Mouse (Mus musculus): ENCODE results near the gene Wbp1. TPM values are rescaled to one million over a fixed set of nuclear protein-coding genes. Genes with fewer than 3 reads are reported as not detected.

The Wbp1 gene
- total RNA-seq, 2 experiments from 2014 or later, result 35.4 to 35.8 TPM

DNA sequence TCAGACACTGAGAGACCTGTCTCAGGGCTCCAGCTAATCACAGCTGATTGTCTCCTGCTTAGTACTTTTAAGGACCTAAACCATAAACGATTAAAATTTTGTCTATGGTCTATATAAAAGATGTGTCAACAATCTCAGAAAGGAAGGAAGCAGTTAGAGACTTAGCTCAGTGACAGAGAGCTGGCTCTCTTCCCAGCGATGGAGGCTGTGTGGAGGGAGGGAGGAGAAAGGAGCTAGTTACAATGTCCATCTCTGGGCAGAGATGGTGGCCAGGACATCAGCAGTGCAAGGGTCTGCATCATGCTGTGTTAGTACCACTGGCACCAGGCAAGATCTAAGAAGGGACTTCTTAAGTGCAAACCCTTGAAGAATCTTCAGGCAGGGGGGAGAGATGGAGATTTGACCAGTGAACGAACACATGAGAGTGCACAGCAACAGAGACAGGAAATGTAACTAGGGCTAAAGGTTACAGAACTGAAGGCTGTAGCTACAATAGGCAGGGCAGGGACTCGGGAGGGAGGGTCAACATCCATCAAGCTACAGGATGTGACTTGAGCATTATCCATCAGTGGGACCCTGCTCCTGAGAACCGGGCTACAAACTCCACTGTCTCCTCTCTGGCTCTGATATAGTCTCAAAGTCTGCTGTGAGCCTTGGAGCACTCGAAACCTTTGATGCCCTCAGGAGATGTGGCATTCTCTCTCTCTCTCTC lies 28.8 kb downstream of the Wbp1 start:
- no peak for DNase-seq
- intact Hi-C loops (cut with DNase I), result no loop called here

DNA sequence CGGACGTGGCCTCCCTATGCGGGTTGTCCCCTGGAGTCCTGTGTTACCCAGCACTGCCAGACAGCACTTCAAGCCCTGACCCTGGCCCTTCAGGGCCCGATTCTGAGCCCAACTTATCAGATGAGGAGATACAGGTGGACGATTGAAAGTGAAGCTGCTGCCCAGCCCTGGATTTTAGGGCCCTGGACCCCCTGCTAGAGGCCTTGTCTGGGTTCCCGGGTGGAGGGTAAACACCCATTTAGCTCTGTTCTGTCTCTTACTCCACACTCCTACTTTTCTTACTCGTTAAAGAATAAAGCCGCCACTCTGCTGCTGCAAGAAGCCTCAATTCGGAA lies 33.5 kb downstream of the Wbp1 start:
- no peak for DNase-seq
- intact Hi-C loops (cut with DNase I), result no loop called here

DNA sequence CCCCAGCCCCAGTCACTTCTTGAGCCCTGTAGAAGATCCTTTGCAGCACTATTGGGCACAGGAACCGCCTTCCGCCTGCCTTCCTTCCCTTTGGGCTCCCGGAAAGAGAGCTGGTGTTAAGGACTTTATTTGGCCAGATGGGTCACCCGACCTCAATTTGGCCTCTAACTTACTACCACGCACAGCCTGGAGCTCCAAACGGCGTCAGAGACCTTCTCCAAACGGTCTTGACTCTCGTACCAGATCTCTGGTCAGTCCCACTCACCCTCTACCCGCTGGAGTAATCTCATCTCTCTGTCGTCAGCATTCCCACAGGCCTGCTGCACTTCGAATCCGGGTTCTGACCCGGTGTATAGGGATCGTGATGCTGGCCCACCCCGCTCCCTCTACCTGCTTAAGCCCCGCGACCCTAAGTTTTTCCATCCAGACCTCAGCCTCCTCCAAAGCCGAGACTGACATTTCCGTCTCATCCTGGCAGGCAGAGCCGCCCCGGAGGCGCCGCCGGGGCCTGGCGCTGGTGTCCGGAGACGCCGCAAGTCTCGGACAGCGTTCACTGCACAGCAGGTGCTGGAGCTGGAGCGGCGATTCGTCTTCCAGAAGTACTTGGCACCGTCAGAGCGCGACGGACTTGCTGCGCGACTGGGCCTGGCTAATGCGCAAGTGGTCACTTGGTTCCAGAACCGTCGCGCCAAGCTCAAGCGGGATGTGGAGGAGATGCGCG lies 34.0 kb downstream of the Wbp1 start:
- DNase-seq, result peak in 1 of 2 experiments; percentile 39
- intact Hi-C loops (cut with DNase I), result no loop called here

DNA sequence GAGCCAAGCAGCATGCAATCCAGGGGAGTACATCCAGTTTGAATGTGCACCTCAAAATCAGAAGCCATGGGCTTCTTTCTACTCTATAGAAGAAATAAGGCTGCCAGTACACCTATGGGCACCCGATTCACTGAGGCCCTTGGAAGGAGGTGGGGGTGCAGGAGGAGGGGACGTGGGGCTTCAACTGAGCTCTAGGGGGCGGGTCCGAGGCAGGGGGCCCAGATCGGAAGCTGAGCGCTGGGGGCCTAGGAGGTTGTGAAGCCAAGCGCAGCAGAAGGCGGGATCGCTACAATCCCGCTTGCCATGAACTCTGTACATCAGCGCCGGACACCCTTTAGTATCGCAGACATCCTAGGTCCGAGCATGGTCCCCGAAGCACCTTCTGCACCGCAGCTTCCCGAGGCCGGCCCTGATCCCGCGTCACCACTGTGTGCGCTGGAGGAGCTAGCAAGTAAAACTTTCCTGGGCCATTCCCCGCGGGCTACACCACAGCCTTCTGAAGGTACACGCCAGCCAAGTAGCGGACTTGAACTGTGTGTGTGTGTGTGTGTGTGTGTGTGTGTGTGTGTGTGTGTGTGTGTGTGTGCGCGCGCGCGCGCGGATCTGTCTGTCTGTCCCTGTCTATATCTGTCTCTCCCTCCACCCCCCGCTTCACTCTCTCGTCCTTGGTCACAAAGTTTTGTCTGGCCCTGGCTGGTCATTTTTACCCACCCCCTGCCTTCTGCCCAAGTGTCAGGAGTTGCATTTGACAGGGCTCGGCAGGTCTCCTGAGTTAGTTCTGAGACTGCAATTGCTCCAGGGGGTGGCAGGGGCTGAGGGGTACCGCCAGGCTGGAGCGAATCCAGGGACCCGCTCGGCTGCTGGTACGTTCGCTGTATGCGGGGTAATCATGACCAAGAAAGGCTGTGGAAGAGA lies 35.0 kb downstream of the Wbp1 start, which contains the start of gene Lbx2:
TSS of gene Lbx2 (plus strand) at position 247 of the 915 bp plus-strand sequence.
- intact Hi-C loops (cut with DNase I), result no loop called here
- DNase-seq, result no peak

DNA sequence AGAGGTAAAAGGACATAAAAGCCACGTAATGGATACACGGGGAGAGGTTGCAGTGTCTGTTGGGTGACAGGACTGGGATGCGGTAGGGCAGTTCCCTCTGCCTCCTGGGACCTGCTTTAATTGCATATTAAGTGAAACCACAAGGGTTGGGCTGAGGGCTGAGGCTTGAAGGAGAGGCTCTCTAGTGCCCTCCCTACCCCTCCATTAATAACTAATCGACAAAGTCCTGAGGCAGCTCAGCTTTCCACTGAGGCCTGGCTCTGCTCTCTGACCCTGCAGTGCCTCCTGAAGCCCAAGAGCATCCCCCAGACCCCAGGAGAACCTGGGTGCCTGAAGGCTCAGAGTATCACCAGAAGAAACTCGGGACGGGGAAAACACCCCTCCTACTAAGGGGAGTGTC lies 36.9 kb downstream of the Wbp1 start:
- no peak for DNase-seq
- intact Hi-C loops (cut with DNase I), result no loop called here

DNA sequence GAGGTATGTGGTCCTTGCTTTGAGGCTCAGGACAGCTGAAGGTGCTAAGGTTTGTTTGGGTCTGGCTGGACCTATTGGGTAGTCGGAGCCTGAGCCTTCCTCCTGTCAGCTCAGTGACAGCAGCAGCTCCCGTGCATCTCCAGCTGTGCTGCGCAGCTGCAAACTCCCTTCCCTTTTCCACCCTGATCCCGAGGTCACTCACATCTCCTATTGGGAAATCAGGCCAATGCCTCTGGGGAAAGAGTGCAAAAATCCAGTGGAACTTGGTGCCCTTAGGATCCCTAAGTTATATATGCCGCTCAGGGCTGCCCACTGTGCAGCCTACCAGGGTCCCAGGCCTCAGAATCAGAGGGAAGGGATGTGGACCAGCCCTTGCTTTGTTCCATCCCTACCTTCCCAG lies 37.9 kb downstream of the Wbp1 start:
- intact Hi-C loops (cut with DNase I), result no loop called here
- no peak for DNase-seq

DNA sequence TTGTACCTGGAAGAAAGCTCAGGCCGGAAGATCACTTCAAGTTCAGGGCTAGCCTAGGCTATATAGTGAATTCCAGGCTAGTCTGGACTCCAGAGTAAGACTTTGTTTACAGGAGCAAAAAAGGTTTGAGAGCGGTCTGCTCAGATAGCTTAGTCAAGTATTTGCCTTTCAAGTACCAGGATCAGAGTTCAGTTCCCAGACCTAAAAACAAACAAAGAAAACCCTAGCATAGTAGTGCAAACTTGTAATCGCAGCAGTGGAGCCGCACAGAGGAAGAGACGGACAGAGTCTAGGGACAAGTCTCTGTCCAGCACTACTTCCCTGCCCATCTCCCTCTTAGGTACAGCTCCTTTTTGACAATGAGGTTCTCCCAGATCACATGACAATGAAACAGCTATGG lies 41.1 kb downstream of the Wbp1 start:
- intact Hi-C loops (cut with DNase I), result no loop called here
- DNase-seq, result no peak

DNA sequence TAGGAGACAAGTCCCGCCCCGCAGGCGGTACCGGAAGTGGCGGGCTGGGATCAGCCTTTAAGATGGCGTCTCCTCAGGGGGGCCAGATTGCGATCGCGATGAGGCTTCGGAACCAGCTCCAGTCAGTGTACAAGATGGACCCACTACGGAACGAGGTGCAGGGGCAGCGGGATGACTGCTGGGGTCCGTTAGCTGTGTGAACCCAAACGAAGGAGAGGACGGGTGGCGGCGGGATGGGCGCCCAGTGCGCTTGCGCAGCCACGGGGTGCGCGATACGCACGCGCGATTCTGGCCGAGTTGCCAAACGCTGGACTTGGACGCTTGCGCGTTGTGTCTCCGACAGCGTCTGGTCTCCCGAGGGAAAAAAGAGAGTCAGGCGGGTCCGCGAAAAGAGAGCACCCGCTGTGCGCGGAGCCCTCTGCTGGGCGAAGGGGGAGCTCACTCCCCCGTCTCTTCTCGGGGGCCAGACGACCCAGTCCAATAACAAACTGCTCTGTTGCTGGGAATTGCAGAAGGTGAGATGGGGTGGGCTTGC lies 43.0 kb downstream of the Wbp1 start:
- intact Hi-C loops (cut with DNase I), result loop anchor here (1.0 to 2.0 kb wide), 2 partner anchors 24 to 82 kb away; partner anchors contain the start of gene Aup1
- DNase-seq, result peak; percentile 99 to 100

DNA sequence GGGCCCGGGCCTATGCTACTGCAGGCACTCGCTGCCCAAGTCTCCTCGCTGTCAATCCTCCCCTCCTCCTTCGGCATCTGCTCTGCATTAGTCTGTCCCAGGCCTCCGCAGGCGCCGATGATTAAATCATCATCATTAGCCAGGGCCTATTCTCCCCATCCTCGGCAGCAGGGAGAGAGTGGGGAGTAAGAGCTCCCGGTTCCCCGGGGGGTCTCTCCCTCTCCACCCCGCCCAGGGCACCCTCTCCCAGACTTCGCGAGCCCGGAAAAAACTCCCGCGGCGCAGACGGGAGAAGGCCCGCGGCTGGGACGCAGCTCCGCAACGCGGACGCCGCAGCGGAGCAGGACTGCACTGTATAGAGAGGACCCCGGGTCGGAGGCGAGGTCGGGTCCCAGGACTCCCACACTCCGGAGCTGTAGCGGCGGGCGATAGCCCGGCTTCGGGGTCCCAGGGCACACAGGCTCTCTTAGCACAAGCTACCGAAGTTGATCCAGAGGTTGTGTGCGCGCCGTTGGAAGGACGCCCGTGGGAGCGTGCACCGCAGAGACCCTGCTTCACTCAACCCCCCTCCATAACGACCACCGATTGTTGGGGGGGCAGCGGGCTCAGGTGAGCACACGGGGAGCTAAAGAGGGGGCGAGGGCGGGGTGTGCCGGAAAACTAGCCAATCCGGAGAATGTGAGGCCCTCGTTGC lies 43.6 kb downstream of the Wbp1 start, which contains the start of gene Pcgf1:
TSS of gene Pcgf1 (plus strand) at position 240 of the 694 bp plus-strand sequence.
- intact Hi-C loops (cut with DNase I), result loop anchor here (1.0 to 2.0 kb wide), 2 partner anchors 23 to 81 kb away; partner anchors contain the start of gene Aup1

DNA sequence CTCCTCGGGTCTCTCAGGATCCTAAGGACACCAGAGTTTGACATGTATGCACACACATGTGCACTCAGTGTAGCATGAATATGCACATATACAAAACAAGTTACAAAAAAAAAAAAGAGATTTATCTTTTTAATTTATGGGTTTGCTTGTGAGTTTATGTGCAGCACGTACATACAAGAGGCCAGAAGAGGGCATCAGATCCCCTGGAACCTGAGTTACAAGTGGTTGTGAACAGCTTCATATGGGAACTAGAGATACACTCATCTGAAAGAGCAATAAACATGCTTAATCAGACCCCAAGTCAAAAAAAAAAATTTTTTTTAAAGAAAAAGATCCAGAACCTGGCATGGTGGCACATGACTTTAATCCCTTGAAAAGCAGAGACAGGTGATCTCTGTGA lies 46.4 kb downstream of the Wbp1 start:
- no peak for DNase-seq
- intact Hi-C loops (cut with DNase I), result no loop called here

More for the DNA sequence above, 43.6 kb downstream of the Wbp1 start, which contains the start of gene Pcgf1:
- no peak for DNase-seq

DNA sequence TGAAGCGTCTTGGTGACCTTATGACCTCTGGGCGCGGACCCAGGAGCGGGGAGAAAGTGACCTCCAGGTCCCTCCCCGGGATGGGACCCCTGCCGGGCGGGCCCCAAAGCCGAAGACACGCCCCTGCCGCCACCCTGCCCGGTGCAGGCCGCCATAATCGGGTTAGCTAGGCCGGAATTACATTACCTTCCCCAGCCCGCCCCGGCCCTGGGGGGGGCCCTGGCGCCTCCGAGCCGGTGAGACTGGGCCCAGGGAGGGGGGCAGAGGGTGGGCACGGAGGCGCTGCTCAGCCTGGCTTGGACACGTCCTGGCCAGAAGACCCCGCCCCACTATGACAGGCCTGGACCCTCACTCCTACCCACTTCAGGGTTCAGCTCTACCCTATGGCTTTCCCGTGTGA lies 50.1 kb downstream of the Wbp1 start:
- intact Hi-C loops (cut with DNase I), result no loop called here
- no peak for DNase-seq

DNA sequence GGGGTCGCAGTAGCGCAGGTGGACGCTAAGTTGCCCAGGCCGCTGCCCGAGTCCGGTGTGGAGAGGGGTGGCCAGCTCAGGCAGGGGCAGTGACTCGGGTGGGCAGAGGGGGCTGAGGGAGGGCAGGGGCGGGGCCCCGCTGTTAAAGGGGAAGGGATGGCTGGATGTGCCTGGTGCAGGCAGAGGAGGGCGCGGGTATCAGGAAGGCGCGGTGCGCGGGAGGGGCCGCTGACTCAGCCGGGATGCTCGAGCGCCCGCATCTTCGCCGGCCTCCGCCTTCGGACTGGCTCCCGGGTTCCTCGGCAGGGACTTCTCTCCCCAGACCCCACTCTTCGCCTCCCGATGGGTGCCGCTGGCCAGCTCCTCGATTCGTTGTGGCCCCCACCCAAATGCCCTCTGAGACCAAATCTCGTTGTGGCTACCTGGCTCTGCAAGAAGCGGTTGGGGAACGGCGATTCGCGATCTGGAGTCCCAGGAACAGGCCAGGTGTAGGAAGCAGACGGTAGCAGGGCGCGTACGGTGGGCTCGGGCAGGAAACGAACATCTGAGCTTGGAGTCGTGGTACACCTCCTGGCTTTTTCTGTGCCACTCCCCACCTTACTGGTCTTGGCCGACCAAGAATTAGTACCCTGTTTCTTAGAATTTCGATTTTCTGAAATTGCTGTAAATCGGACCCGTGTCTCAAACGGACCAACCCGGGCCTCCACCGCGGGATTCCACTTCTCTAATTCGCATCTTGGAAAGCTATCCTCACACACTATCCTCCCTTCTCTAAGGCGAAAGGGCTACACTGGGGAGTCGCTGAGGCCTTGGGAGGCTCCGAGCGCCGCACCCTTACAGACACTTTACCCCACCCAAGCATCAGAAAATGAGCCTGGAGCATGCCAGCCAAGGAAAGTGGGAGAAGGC lies 50.8 kb downstream of the Wbp1 start:
- intact Hi-C loops (cut with DNase I), result no loop called here
- DNase-seq, result peak in 1 of 2 experiments; percentile 61

DNA sequence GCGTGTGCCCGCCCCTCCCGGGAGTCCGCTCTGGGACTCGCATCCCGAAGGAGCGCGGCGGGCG lies 51.3 kb downstream of the Wbp1 start, which contains the start of gene Tlx2:
TSS of gene Tlx2 (minus strand) at position 47 of the 64 bp plus-strand sequence.
- intact Hi-C loops (cut with DNase I), result no loop called here

DNA sequence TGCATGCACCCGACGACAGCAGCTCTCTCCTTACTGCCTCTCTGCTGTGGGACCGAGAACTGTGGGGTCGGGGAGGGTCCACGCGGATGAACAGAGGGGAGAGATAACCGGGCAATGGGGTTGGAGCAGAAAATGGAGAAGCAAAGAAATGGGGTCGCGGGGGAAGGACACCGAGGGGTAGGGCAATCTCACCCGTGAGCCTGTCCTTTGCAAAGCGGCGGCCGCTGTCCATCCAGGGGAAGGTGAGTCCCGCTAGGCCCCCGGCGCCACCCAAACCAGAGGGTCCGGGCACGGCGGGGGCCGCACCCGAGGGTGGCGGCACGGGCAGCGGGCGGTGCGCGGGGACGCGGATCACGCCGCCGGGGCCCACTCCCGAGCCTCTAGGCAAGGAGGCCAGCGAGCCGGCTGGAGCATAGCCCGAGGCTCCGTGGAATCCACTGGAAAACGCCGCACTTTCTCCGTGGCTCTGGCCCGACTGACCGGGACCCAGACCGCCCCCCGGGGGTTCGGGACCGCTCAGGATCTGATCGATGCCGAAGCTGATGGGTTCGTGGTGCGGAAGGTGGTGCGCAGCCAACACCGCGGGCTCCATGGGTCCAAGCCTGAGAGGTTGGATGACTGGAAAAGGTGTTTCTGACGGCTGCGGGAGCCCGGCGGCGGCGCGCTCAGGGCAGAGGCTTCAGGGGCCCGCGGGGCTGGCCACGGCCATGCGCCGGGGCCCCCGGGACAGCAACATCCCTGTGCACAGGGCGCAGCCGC lies 51.7 kb downstream of the Wbp1 start:
- DNase-seq, result no peak
- intact Hi-C loops (cut with DNase I), result no loop called here

More for the DNA sequence above, 51.3 kb downstream of the Wbp1 start, which contains the start of gene Tlx2:
- DNase-seq, result no peak

Small RNAs within 50 kb of the gene (microRNA-seq; reads per million reads assigned to microRNA genes)
- 0 reads per million in 2 experiments for gene Mir3470a

Other genes starting within 250 kb of the Wbp1 start
- gene Sema4f, start 181.8 kb downstream of the Wbp1 start, total RNA-seq (2021), result under 1 TPM; 0.10 to 0.15 TPM
- not detected for gene M1ap, start 174.7 kb downstream of the Wbp1 start, total RNA-seq (2021)
- 1 to 10 TPM; 2.4 to 2.5 TPM for gene Dok1, start 88.1 kb downstream of the Wbp1 start, total RNA-seq (2021)
- 1 to 10 TPM; 2.9 to 3.1 TPM for gene Loxl3, start 87.4 kb downstream of the Wbp1 start, total RNA-seq (2021)
- 10 to 100 TPM; 82.8 to 88.8 TPM for gene Aup1, start 67.0 kb downstream of the Wbp1 start, total RNA-seq (2021)
- 10 to 100 TPM; 16.7 to 18.3 TPM for gene Htra2, start 66.3 kb downstream of the Wbp1 start, total RNA-seq (2021)
- gene Dqx1, start 63.7 kb downstream of the Wbp1 start, total RNA-seq (2021), result under 1 TPM; 0.26 to 0.32 TPM
- gene Tlx2, start 51.3 kb downstream of the Wbp1 start, total RNA-seq (2021), result not detected
- 1 to 10 TPM; 4.5 to 7.4 TPM for gene Pcgf1, start 43.7 kb downstream of the Wbp1 start, total RNA-seq (2021)
- under 1 TPM in 1 of 2 experiments, not detected in 1; 0.56 TPM for gene Lbx2, start 35.2 kb downstream of the Wbp1 start, total RNA-seq (2021)
- gene Ccdc142, start 20.0 kb downstream of the Wbp1 start, total RNA-seq (2021), result 1 to 10 TPM; 1.2 to 3.1 TPM
- gene Gm42688, start 19.9 kb downstream of the Wbp1 start, total RNA-seq (2021), result 1 to 10 TPM in 1 of 2 experiments, under 1 TPM in 1; 0.69 to 1.0 TPM
- 100 to 1,000 TPM in 1 of 2 experiments, 10 to 100 TPM in 1; 91.0 to 103 TPM for gene Mrpl53, start 12.5 kb downstream of the Wbp1 start, total RNA-seq (2021)
- 1 to 10 TPM; 4.4 to 4.5 TPM for gene Mogs, start 6.1 kb downstream of the Wbp1 start, total RNA-seq (2021)
- 10 to 100 TPM; 14.3 to 14.5 TPM for gene Ino80b, start 3.9 kb upstream of the Wbp1 start, total RNA-seq (2021)
- 10 to 100 TPM; 11.3 to 13.8 TPM for gene Rtkn, start 13.9 kb upstream of the Wbp1 start, total RNA-seq (2021)
- gene Wdr54, start 34.8 kb upstream of the Wbp1 start, total RNA-seq (2021), result 1 to 10 TPM in 1 of 2 experiments, under 1 TPM in 1; 0.92 to 1.3 TPM
- under 1 TPM in 1 of 2 experiments, not detected in 1; 0.13 TPM for gene 1700003E16Rik, start 34.8 kb upstream of the Wbp1 start, total RNA-seq (2021)
- 100 to 1,000 TPM; 128 to 135 TPM for gene Dctn1, start 44.4 kb upstream of the Wbp1 start, total RNA-seq (2021)
- gene Slc4a5, start 98.3 kb upstream of the Wbp1 start, total RNA-seq (2021), result not detected
- 1 to 10 TPM; 4.3 to 8.2 TPM for gene Mthfd2, start 204.3 kb upstream of the Wbp1 start, total RNA-seq (2021)
- gene Mob1a, start 204.5 kb upstream of the Wbp1 start, total RNA-seq (2021), result 1 to 10 TPM; 9.5 to 9.8 TPM
- 100 to 1,000 TPM; 223 to 243 TPM for gene Bola3, start 227.6 kb upstream of the Wbp1 start, total RNA-seq (2021)

All from gastrocnemius, postnatal 36 days (tissue).